8 mouse cellular contexts compared by ENCODE assay signal in the genomic region with DNA sequence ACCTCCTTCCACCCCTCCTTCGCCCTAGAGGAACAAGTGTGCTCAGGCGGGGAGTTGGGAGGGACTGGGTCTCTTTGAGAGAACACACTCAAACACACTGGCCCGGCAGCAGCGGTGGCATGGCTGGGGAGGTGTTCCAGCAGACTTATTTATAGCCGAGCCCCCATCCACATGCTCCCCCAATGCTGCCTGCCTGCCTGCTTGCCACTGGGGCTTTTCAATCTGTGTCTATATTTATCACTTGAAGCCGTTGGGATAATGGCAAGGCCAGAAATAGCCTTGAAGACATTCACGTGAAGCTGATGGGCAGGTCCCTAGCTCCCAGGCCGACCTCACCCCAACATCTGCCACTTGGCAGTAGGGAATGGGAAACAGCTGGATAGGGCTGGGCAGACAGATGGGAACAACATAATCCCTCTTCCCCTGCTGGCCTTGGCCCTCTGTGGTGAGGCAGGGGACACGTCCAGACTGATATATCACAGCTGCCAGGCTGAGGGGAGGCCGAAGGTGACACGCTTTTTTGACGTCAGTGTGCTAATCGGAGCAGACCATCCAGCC. TPM values are rescaled to one million over a fixed set of nuclear protein-coding genes. Genes with fewer than 3 reads are reported as not detected.
DNase-seq lines count a peak whose midpoint lies in the region; ATAC-seq and TF ChIP-seq lines count a peak whose summit lies in the region.

No protein-coding gene starts in this region.

- no peaks in the 10 kb centered on the region for H3K27me3 ChIP-seq in intestine, embryonic 15.5 days (replicated peaks)
- H3K27me3 ChIP-seq in intestine, postnatal 0 days (replicated peaks; ENCODE audit: control insufficient read depth, insufficient read depth, low read length): no peaks in the 10 kb centered on the region
- no peaks in the 10 kb centered on the region for H3K27me3 ChIP-seq in kidney, adult 2 months (replicated peaks; ENCODE audit: control insufficient read depth, insufficient read depth, low read length)

- no peaks in the 10 kb centered on the region for H3K36me3 ChIP-seq in intestine, embryonic 15.5 days
- no peaks in the 10 kb centered on the region for H3K36me3 ChIP-seq in intestine, postnatal 0 days (ENCODE audit: control insufficient read depth, insufficient read depth)
- no peaks in the 10 kb centered on the region for H3K36me3 ChIP-seq in kidney, adult 2 months (ENCODE audit: control insufficient read depth, insufficient read depth, low read length)

- no peak overlapping the region for H3K4me3 ChIP-seq in intestine, embryonic 15.5 days (replicated peaks)
- no peak overlapping the region for H3K4me3 ChIP-seq in intestine, postnatal 0 days (ENCODE audit: low read depth, low read length)
- H3K4me3 ChIP-seq in kidney, adult 2 months (ENCODE audit: insufficient read depth, low read depth, low read length): no peak overlapping the region

- H3K9ac ChIP-seq in intestine, embryonic 15.5 days: no peak overlapping the region
- no peak overlapping the region for H3K9ac ChIP-seq in intestine, postnatal 0 days (ENCODE audit: low read depth, low read length)

- peak; percentile 44 for DNase-seq in forelimb bud, embryonic 11.5 days (ENCODE audit: low read depth, low spot score)
- DNase-seq in kidney, adult 2 months: peak; percentile 52
- peak; percentile 71 for DNase-seq in mesoderm, embryonic 11.5 days (ENCODE audit: low read depth, low spot score)
- DNase-seq in thymus, postnatal 14 days: no peak
- DNase-seq in urinary bladder, postnatal 25 days (ENCODE audit: low spot score): no peak
- DNase-seq in c-Kit-positive CD71-positive TER-119-positive erythroid progenitor cells, embryonic 14.5 days (ENCODE audit: low spot score): no peak

- WGBS in intestine, embryonic 15.5 days: 38% methylated on average over 13 of the region's 13 CpGs
- WGBS in intestine, postnatal 0 days: 62% methylated on average over 13 of the region's 13 CpGs
- 50% methylated on average over 13 of the region's 13 CpGs for WGBS in kidney, adult 2 months

- 0 out of 2 replicates have a peak overlapping the region, but pooled peaks have one; percentile 22 for H3K27ac ChIP-seq in intestine, embryonic 15.5 days
- H3K27ac ChIP-seq in intestine, postnatal 0 days (ENCODE audit: low read depth, low read length): no peak overlapping the region
- peak overlapping the region; percentile 69 for H3K27ac ChIP-seq in kidney, adult 2 months (ENCODE audit: insufficient read depth, low read depth, low read length)

- no peak overlapping the region for H3K4me2 ChIP-seq in intestine, embryonic 15.5 days (replicated peaks)
- H3K4me2 ChIP-seq in intestine, postnatal 0 days (replicated peaks; ENCODE audit: low read depth): no peak overlapping the region

- TF ChIP-seq CTCF in intestine, postnatal 0 days (IDR thresholded peaks at IDR 0.05; ENCODE audit: low read depth): no peak
- TF ChIP-seq CTCF in kidney, adult 2 months (conservative IDR thresholded peaks at IDR 0.05; ENCODE audit: insufficient read depth, insufficient read length, low read depth, low read length): no peak

- no peaks in the 10 kb centered on the region for H3K9me3 ChIP-seq in intestine, embryonic 15.5 days
- no peaks in the 10 kb centered on the region for H3K9me3 ChIP-seq in intestine, postnatal 0 days (ENCODE audit: control insufficient read depth)

- H3K4me1 ChIP-seq in intestine, embryonic 15.5 days (replicated peaks): peaks cover 37% of the 10 kb centered on the region
- 0 out of 2 replicates have a peak, but pooled peaks cover 6% of the 10 kb centered on the region for H3K4me1 ChIP-seq in intestine, postnatal 0 days (replicated peaks; ENCODE audit: control insufficient read depth, insufficient read depth, low read length)
- H3K4me1 ChIP-seq in kidney, adult 2 months (ENCODE audit: control insufficient read depth, insufficient read depth, low read length): peaks cover 15% of the 10 kb centered on the region

- ATAC-seq in intestine, embryonic 15.5 days: no peak; the same call in 1 of the 2 replicates
- ATAC-seq in intestine, postnatal 0 days: no peak

- no peak for TF ChIP-seq POLR2A in kidney, adult 2 months (IDR thresholded peaks at IDR 0.05; ENCODE audit: low read depth, low read length)

RNA-seq across cellular contexts. Expression of gene Pitpnm2, which starts 43.0 kb away (rescaled TPM):
- 3.1 and 3.8 TPM in 2 replicates for polyA plus RNA-seq in intestine, embryonic 15.5 days (2015; fragmentation: Nextera tagmentation; extraction: Ambion mirVana)
- polyA plus RNA-seq in intestine, postnatal 0 days (2015; fragmentation: Nextera tagmentation; extraction: Ambion mirVana): 1.5 and 1.9 TPM in 2 replicates
- polyA plus RNA-seq in kidney, adult 2 months (2012; rRNA removed): 17.3 and 19.8 TPM in 2 replicates

Comparison
In these comparisons a context has a peak if more than half of its experiments do, and no peak if none do; other contexts are left out.
1. DNase-seq: peak in forelimb bud, embryonic 11.5 days (single experiment), kidney, adult 2 months (single experiment) and mesoderm, embryonic 11.5 days (single experiment); none in thymus, postnatal 14 days (single experiment), urinary bladder, postnatal 25 days (single experiment) and c-Kit-positive CD71-positive TER-119-positive erythroid progenitor cells, embryonic 14.5 days (single experiment).